8 mouse cellular contexts compared by ENCODE assay signal in genomic region chr17:30575941-30576773, GRCm38 (mm10). TPM values are rescaled to one million over a fixed set of nuclear protein-coding genes. Genes with fewer than 3 reads are reported as not detected.
DNase-seq lines count a peak whose midpoint lies in the region; ATAC-seq lines count a peak whose summit lies in the region.

Btbd9 (minus strand) TSS chr17:30576488.

- H3K4me3 ChIP-seq in hindbrain, embryonic 11.5 days (ENCODE audit: low read depth, low read length) = peak within 1 kb of the TSS; percentile 71

- peak within 1 kb of the TSS; percentile 67 for H3K9ac ChIP-seq in hindbrain, embryonic 11.5 days (ENCODE audit: low read depth, low read length)

- peak within 1 kb of the TSS; percentile 80 for H3K27ac ChIP-seq in hindbrain, embryonic 11.5 days (ENCODE audit: low read depth, low read length)

- no peaks in the 10 kb centered on the region for H3K27me3 ChIP-seq in hindbrain, embryonic 11.5 days (ENCODE audit: control insufficient read depth, insufficient read depth, low read length)

- DNase-seq in MN1 (ENCODE audit: low spot score) = peak; percentile 86
- peak; percentile 98 for DNase-seq in cerebellum, adult 9-10 months
- DNase-seq in frontal cortex, adult 2 months (ENCODE audit: extremely low spot score in 1 of 2, low spot score in 1 of 2) = peak; percentile 88 to 98
- peak; percentile 96 for DNase-seq in hindbrain, embryonic 11.5 days (ENCODE audit: low spot score)
- peak; percentile 96 to 98 for DNase-seq in layer of hippocampus, postnatal 10 days (ENCODE audit: low spot score in 2 of 2)
- DNase-seq in lung, postnatal 10 days = peak; percentile 94
- peak; percentile 94 for DNase-seq in ovary, postnatal 36 days (ENCODE audit: low spot score)
- DNase-seq in thymus, postnatal 25 days = peak; percentile 97

- ATAC-seq in hindbrain, embryonic 11.5 days (ENCODE audit: low FRiP score) = peak; percentile 95

- H3K4me2 ChIP-seq in hindbrain, embryonic 11.5 days (replicated peaks; ENCODE audit: low read depth, low read length) = peak within 1 kb of the TSS; percentile 60

- peaks cover 5% of the 10 kb centered on the region; the same call in 1 of the 2 replicates for H3K4me1 ChIP-seq in hindbrain, embryonic 11.5 days (replicated peaks; ENCODE audit: control insufficient read depth, insufficient read depth, low read length)

- no peaks in the 10 kb centered on the region for H3K9me3 ChIP-seq in hindbrain, embryonic 11.5 days (ENCODE audit: control insufficient read depth, low read length)

- H3K36me3 ChIP-seq in hindbrain, embryonic 11.5 days (ENCODE audit: control insufficient read depth, insufficient read depth, low read length) = no peaks in the 10 kb centered on the region

- WGBS in hindbrain, embryonic 11.5 days = under 1% methylated on average over 67 of the region's 94 CpGs

RNA-seq across cellular contexts. Expression of gene Btbd9, which starts in this region (rescaled TPM):
- polyA plus RNA-seq in frontal cortex, adult 2 months (2012; rRNA removed) = 39.7 and 41.6 TPM in 2 replicates
- 62.7 and 63.0 TPM in 2 replicates for polyA plus RNA-seq in hindbrain, embryonic 11.5 days (2014; fragmentation: Nextera tagmentation; extraction: Ambion mirVana)
- total RNA-seq in layer of hippocampus, postnatal 10 days (2021) = 100 to 1,000 TPM; 104 to 109 TPM

Comparison
In these comparisons a context has a peak if more than half of its experiments do, and no peak if none do; other contexts are left out.
1. Peak in every context shown above with its lines: DNase-seq, ATAC-seq, H3K4me3 ChIP-seq and H3K27ac ChIP-seq.